Mouse (Mus musculus) embryonic fibroblast, embryonic 13.5 days (primary cell): ENCODE data around the gene Fkbp5.

Experiments
- CTCF ChIP-seq: IDR thresholded peaks from 2 replicates; pipeline ENCODE4 v1.5.1; 2011; ENCODE audit warnings: mild to moderate bottlenecking, control low read depth, low read length, moderate library complexity, borderline replicate concordance; ENCODE audit not compliant: insufficient read depth
- POLR2A ChIP-seq: IDR thresholded peaks from 2 replicates; pipeline ENCODE4 v1.6.1; 2011; ENCODE audit warnings: low read depth, mild to moderate bottlenecking, control low read depth, low read length, moderate library complexity

DNA sequence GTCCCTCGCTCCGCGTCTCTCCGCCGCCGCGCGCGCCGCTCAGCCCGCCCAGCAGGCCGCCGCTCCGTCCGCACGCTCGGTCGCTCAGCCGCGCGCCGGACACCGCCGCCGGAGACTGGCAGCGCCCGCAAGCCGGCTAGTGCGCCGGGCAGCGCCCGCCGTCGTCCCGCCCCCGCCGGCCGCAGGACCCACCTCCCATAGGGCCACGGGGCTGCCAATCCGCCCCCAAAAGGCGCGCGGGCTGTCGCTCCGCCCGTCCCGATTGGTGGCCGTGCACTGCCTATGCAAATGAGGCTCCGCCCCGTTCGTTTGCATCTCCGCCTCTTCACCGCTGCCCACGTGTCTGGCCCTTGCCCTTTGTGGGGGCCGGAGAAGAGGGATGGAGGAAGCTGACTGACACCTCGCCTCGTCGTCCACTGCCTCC, 31.3 kb downstream of the Fkbp5 start:
- TF ChIP-seq CTCF = no peak
- peak; percentile 68 for TF ChIP-seq POLR2A
